Mouse (Mus musculus) olfactory bulb, adult 2 months (tissue): Measurements from ENCODE around the gene 4930583I09Rik.

Experiments used
- CTCF ChIP-seq: fragments of 200-500 bp; IDR thresholded peaks from 2 replicates; pipeline ENCODE4 v1.5.1; 2012; ENCODE audit warnings: low read depth, mild to moderate bottlenecking, low read length, moderate library complexity; ENCODE audit not compliant: insufficient read depth
- POLR2A ChIP-seq: fragments of 200-500 bp; IDR thresholded peaks from 2 replicates; pipeline ENCODE4 v1.6.1; 2012; ENCODE audit warnings: mild to moderate bottlenecking, low read depth, low read length, moderate library complexity; ENCODE audit not compliant: insufficient read depth

- TF ChIP-seq CTCF (no peak), POLR2A (no peak)
Observed at GRCm38 (mm10) chr17:64788301-64788700, 47.6 kb downstream of the 4930583I09Rik start.
